8 mouse cellular contexts compared by ENCODE assay signal in the genomic region with DNA sequence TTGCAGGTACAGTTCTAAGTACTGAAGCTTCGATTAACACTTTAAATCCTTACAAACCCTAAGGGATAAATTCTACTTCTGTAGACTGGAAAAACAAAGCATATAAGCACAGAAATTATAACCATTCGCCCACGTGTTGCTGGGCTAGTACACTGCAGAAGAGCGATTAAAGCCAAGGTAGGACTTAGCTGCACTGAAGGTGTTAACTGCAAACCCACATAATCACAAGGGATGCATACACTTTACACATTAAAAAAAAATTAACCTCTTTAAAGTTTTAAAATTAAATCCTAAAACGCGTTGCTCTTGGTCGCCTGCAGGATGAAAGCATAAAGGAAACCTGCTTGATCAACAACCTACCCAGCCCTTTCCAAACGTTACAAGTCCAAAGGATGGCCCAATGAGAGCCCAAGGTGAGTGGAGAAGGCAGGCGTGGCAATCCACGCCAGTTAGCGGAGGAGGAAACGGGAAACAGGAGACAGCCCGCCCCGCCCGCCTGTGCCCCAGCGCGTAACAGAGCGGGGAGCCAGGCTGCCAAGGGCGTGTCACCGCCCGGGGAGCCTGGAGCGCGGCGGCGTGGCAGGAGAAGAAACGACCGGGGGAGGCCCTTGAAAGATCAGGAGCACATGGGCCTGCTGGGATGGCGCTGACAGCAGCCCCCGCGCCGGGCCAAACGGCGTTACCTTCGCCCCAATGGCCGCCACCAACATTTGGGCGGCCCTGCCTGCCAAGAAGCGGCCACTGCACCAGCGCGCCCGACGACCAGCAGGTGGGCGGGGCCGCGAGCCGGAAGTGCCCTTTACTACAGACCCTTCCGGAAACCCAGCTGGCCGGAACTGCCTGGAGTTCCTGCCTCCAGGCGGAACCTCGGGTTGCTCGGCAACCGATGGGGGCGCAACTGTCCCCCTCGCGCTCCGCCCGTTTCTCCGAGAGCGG. TPM values are rescaled to one million over a fixed set of nuclear protein-coding genes. Genes with fewer than 3 reads are reported as not detected.
DNase-seq lines count a peak whose midpoint lies in the region; ATAC-seq and TF ChIP-seq lines count a peak whose summit lies in the region.
"Not testable (repeated sequence)": the region's sequence is repeated elsewhere in the genome, so short reads cannot be mapped to it uniquely, and the experiment has no call there.

A gene (plus strand): TSS at position 498 of the 936 bp plus-strand sequence.

- DNase-seq in G1E (ENCODE audit: low spot score): peak; percentile 60
- DNase-seq in cerebellum, adult 2 months: peak; percentile 87 to 90
- peak; percentile 87 for DNase-seq in forebrain, postnatal 0 days
- DNase-seq in heart, postnatal 36 days: peak; percentile 82 to 85
- DNase-seq in layer of hippocampus, adult 18-20 months (ENCODE audit: low spot score in 2 of 2): peak; percentile 74 to 84
- DNase-seq in lung, adult 2 months: peak; percentile 80
- DNase-seq in testis, postnatal 10 days (ENCODE audit: low spot score): peak; percentile 90

- not testable (repeated sequence) for H3K9me3 ChIP-seq in G1E (replicated peaks); forebrain, postnatal 0 days (ENCODE audit: low read length); neural tube, embryonic 15.5 days (replicated peaks)

- H3K27ac ChIP-seq in cerebellum, adult 2 months (ENCODE audit: insufficient read depth, low read length): peak within 1 kb of the TSS; percentile 89
- H3K27ac ChIP-seq in forebrain, postnatal 0 days (ENCODE audit: low read depth, low read length): peak within 1 kb of the TSS; percentile 75
- peak within 1 kb of the TSS; percentile 94 for H3K27ac ChIP-seq in neural tube, embryonic 15.5 days (replicated peaks)

- peak within 1 kb of the TSS; percentile 75 for H3K9ac ChIP-seq in forebrain, postnatal 0 days
- H3K9ac ChIP-seq in neural tube, embryonic 15.5 days (replicated peaks): peak within 1 kb of the TSS; percentile 65

- TF ChIP-seq POLR2A in cerebellum, adult 2 months (IDR thresholded peaks at IDR 0.05; ENCODE audit: borderline replicate concordance, insufficient read depth, low read length): peak; percentile 40; the same call in 1 of the 2 replicates
- TF ChIP-seq POLR2A in lung, adult 2 months (IDR thresholded peaks at IDR 0.05; ENCODE audit: borderline replicate concordance, extremely low read depth, low read depth, low read length): peak; percentile 58; the same call in 1 of the 2 replicates

- not testable (repeated sequence) for H3K36me3 ChIP-seq in G1E (replicated peaks); forebrain, postnatal 0 days (ENCODE audit: insufficient read depth); neural tube, embryonic 15.5 days

- H3K27me3 ChIP-seq in G1E (ENCODE audit: insufficient read depth, low read length); cerebellum, adult 2 months (ENCODE audit: control insufficient read depth, insufficient read depth, low read length); forebrain, postnatal 0 days (ENCODE audit: insufficient read depth, low read length); neural tube, embryonic 15.5 days (replicated peaks): not testable (repeated sequence)

- ATAC-seq in G1E (ENCODE audit: extremely low read depth, insufficient number of reproducible peaks, low FRiP score, poor library complexity, severe bottlenecking): peak; percentile 92
- ATAC-seq in forebrain, postnatal 0 days: peak; percentile 97
- peak; percentile 99 for ATAC-seq in neural tube, embryonic 15.5 days (ENCODE audit: low FRiP score)

- peak within 1 kb of the TSS; percentile 72 for H3K4me3 ChIP-seq in G1E (ENCODE audit: low read depth, low read length)
- H3K4me3 ChIP-seq in cerebellum, adult 2 months (replicated peaks; ENCODE audit: insufficient read depth, low read depth, low read length): peak within 1 kb of the TSS; percentile 96
- peak within 1 kb of the TSS; percentile 47 for H3K4me3 ChIP-seq in forebrain, postnatal 0 days (ENCODE audit: low read depth, low read length)
- peak within 1 kb of the TSS; percentile 83 for H3K4me3 ChIP-seq in lung, adult 2 months (replicated peaks; ENCODE audit: extremely low read depth, low read depth, low read length)
- H3K4me3 ChIP-seq in neural tube, embryonic 15.5 days (replicated peaks): peak within 1 kb of the TSS; percentile 58

- 2% methylated on average over 58 of the region's 58 CpGs for WGBS in cerebellum, adult 2 months
- WGBS in forebrain, postnatal 0 days: 3% methylated on average over 54 of the region's 58 CpGs
- WGBS in lung, adult 2 months: 2% methylated on average over 58 of the region's 58 CpGs
- 4% methylated on average over 58 of the region's 58 CpGs for WGBS in neural tube, embryonic 15.5 days

- TF ChIP-seq CTCF in G1E (IDR thresholded peaks at IDR 0.05; ENCODE audit: low read depth, low read length); cerebellum, adult 2 months (IDR thresholded peaks at IDR 0.05; ENCODE audit: borderline replicate concordance, insufficient read depth, low read depth, low read length); lung, adult 2 months (IDR thresholded peaks at IDR 0.05; ENCODE audit: insufficient read depth, low read length): not testable (repeated sequence)
- peak; percentile 51 for TF ChIP-seq CTCF in forebrain, postnatal 0 days (IDR thresholded peaks at IDR 0.05; ENCODE audit: low read depth)

- H3K4me2 ChIP-seq in forebrain, postnatal 0 days (ENCODE audit: low read depth): peak within 1 kb of the TSS; percentile 60
- peak within 1 kb of the TSS; percentile 57 for H3K4me2 ChIP-seq in neural tube, embryonic 15.5 days

- not testable (repeated sequence) for H3K4me1 ChIP-seq in G1E (ENCODE audit: insufficient read depth, low read depth, low read length); cerebellum, adult 2 months (ENCODE audit: control insufficient read depth, insufficient read depth, low read length); forebrain, postnatal 0 days (ENCODE audit: insufficient read depth); lung, adult 2 months (ENCODE audit: control insufficient read depth, insufficient read depth, low read length); neural tube, embryonic 15.5 days

- intact Hi-C loops in heart, postnatal 36 days (cut with DNase I): not testable (repeated sequence)

RNA-seq across cellular contexts. Expression of the gene that starts here (rescaled TPM):
- total RNA-seq in G1E (2014; fragmentation: Nextera tagmentation) (13.5 and 18.7 TPM in 2 replicates), G1E (2017) (11.7 and 14.1 TPM in 2 replicates)
- 10.3 and 10.5 TPM in 2 replicates for polyA plus RNA-seq in G1E (2012)
- polyA plus RNA-seq in cerebellum, adult 2 months (2012; rRNA removed): 33.6 and 41.6 TPM in 2 replicates
- total RNA-seq in forebrain, postnatal 0 days (2014; rRNA removed): 21.3 and 21.5 TPM in 2 replicates
- 56.9 and 63.6 TPM in 2 replicates for polyA plus RNA-seq in forebrain, postnatal 0 days (2015; fragmentation: Nextera tagmentation; extraction: Ambion mirVana)
- 10 to 100 TPM; 32.1 to 41.9 TPM for total RNA-seq in heart, postnatal 36 days (2021)
- 10 to 100 TPM; 44.3 to 45.8 TPM for total RNA-seq in layer of hippocampus, adult 18-20 months (2021)
- polyA plus RNA-seq in lung, adult 2 months (2012; rRNA removed): 76.2 and 115 TPM in 2 replicates
- 65.1 and 69.8 TPM in 2 replicates for polyA plus RNA-seq in neural tube, embryonic 15.5 days (2015; fragmentation: Nextera tagmentation; extraction: Ambion mirVana)

Comparison
In these comparisons a context has a peak if more than half of its experiments do, and no peak if none do; other contexts are left out.
1. Peak in every context shown above with its lines: DNase-seq, ATAC-seq, H3K4me3 ChIP-seq and H3K27ac ChIP-seq.